Mouse (Mus musculus): ENCODE data around the gene Nt5c3b. TPM values are rescaled to one million over a fixed set of nuclear protein-coding genes. Genes with fewer than 3 reads are reported as not detected.

The Nt5c3b gene
- total RNA-seq, 2 experiments from 2014 or later, result 30.2 to 33.3 TPM

DNA sequence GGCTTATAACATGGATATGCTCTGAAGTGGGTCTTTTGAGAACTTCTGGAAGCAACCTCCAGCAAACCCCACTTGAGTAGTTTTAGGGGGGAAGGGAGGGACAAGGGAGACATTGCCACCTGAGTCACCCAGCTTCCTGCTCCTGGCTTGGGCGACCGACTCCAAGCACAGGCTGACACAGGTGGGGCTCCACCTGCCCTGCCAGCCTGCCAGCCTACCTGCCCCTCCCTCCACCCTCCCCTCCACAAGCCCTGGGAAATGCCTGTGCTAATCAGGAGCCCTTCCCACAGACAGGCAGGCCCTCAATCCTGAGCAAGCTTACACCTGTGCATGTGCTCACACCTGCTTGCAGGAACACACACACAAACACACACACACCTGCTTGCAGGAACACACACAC lies 38.9 kb downstream of the Nt5c3b start:
- intact Hi-C loops (cut with DNase I), result no loop called here
- DNase-seq (ENCODE audit: low spot score), result no peak

DNA sequence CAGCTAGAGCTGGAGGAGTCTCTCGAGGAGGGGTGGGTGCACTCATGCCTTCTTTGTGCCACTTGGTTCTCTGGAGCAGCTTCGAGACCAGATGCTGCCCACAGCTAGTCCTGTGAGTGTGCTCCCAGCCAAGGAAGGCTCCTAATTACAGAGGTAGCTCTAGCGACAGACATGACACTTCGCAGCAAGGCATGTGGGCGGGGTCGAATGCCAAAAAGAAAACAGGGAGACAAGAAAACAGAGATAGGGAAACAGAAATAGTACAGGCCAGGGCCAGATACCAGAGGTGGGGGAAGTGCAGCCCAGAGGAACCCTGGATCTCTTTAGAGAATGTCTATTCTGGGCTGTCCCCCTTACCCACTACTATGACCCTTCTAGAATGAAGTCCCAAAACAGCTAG lies 39.4 kb downstream of the Nt5c3b start:
- DNase-seq (ENCODE audit: low spot score), result peak; percentile 40
- intact Hi-C loops (cut with DNase I), result no loop called here

DNA sequence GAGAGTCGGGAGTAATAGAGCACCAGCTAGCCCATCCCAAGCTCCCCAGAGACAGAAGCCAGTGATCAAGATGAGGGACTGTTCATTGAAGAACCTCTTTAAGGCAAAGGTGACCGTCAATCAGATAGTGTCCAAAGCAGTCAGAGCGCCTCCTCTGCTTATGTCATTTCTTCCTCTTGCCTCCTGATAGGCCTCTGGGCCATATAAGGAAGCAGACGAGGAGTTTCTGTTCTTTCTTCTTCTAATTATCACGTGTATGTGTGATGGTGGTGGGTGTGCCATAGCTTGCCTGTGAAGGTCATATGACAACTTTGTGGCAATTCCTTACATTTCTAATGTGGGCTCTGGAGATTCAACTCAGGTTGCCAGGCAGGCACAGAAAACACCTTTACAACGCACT lies 40.8 kb downstream of the Nt5c3b start:
- no peak for DNase-seq (ENCODE audit: low spot score)
- intact Hi-C loops (cut with DNase I), result no loop called here

DNA sequence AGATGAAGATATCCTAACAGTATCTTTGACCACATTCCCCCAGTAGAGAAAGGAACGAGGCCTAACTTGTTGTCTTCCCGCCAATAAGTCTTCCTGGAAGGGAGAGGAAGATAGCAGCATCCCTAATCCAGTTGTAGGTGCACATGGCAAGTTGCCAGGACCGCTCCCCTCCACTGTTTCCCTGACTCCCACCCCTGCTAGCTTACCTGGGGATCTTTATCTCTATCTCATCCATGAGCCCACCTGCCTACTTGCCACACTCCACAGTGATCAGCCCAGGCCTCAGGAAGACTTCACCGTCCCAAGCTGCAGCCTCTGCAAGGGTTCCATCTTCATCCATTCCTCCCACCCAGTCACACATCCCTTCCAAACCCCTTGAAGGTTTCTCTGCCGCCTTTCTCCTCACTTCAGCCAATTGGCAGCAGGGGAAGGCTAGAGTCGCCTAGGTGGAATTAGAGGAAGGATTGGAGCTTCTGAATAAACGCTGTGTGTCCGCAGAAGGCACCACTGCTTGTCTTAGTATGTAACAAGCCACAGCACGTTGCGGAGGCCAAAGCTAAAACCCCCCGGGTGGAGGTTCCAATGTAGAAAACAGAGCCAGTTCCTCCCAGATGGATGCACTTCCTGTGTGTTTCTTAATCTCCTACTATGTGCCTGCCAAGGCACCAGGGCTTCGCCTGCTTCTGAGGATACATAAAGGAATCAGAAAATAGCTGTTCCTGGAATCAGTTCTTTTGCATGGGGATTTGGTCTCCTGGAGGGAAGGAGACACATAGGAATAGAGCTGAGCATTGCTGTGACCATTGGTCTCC lies 41.7 kb downstream of the Nt5c3b start:
- intact Hi-C loops (cut with DNase I), result no loop called here
- DNase-seq (ENCODE audit: low spot score), result no peak

DNA sequence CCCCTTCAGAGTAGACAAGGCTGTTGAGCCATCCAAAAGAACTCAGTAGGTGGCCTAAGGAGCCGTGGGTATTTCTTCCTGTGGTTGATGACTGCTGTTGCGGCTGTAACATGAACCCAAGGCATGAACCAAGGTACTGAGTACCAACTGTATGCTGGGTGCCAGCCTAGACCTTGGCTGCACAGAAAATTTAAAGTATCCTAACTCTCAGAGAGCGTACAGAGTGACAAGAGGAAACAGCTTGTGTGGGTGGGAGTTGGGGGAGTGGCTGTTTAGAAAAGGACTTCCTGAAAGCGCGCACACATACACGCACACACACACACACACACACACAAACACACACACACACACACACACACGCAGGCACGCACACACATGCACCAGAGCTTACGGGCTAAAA lies 42.3 kb downstream of the Nt5c3b start:
- intact Hi-C loops (cut with DNase I), result no loop called here
- DNase-seq (ENCODE audit: low spot score), result no peak

DNA sequence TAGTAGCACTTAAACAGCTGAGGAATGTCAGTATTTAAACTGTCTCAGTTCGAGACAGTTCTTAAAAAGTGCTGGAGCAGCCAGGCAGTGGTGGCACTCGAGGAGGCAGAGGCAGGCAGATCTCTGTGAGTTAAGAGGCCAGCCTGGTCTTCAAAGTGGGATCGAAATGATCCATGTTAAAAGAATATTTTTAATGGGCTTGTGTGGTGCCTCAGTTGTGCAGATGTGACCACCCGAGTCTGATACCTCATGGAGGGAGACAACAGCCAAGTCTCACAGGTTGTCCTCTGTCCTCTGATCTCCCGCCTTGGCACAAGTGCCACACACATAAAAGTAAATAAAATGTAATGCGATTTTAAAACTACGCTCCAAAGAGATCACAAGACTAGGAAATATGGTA lies 43.1 kb downstream of the Nt5c3b start:
- no peak for DNase-seq (ENCODE audit: low spot score)
- intact Hi-C loops (cut with DNase I), result no loop called here

DNA sequence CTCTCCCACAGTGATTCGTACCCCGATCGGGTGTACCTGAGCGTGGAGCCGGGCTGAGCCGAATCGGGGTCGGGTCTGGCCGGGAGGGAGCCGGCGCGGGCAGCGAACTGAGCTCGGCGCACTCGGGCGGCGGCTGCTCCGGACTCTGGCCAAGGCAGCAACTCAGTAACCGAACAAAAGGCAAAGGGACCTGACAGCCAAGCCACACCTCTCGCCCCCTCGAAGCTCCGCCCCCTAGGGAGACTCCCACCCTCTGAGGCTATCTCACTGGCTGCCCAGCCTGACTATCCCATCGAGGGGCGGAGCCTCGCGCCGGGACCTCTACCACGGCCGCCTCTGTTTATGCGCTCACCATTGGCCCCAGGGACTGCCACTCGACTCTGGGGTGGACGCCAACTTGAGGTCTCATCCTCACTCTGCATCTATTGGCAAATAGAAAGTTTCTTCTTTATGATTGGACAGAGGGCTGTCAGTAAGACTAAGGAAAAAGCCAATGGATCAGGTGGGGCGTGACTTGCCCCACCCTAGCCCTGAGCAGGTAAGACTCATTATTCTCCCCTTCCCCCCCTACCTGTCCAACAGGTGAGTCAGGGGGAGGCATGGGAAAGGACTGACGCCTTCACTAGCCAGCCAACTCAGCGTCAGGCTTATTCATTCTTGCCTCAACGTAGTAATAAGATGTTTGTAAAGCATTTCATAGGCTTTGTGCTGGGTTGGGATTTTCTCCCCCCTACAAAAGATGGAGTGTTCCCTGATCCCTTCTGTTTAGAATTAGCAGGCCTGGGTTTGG lies 43.8 kb downstream of the Nt5c3b start, which contains the start of gene Jup:
Gene Jup (minus strand): TSS at position 164 of the 790 bp plus-strand sequence.
- peak; percentile 100 for DNase-seq (ENCODE audit: low spot score)
- intact Hi-C loops (cut with DNase I), result no loop called here

DNA sequence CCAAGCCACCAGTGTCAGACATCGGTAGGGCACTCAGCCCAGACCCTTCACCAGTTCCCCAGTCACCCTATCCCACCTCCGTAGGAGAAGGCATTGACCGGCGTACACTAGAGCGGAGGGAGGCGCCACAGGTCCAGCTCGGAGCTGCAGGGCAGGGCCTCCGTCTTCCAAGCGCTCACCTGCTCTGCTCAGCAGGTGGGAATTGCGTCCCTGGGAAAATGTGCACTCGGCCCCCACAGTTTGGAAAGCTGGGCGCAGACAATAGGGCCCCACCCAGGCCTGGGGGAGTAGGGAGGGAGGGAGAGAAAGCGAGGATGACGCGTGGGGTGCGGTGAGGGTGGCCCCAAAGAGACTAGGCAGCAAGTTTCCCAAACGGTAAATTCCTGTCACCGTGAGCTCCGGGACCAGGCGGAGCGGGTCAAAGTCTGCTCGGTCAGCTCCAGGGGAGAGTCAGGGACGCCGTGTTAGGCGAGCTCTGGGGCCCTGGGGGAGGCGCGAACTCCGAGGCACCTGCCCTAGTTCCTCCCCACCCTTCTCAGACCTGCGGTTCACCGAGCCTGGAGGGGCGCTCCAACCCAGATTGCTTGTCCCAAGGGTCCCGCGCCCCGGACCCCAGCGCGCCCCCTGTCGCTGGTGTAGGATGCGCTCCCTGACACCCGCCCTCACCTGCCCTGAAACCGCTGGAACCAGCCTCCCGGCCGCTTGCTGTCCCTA lies 44.6 kb downstream of the Nt5c3b start:
- intact Hi-C loops (cut with DNase I), result no loop called here

DNA sequence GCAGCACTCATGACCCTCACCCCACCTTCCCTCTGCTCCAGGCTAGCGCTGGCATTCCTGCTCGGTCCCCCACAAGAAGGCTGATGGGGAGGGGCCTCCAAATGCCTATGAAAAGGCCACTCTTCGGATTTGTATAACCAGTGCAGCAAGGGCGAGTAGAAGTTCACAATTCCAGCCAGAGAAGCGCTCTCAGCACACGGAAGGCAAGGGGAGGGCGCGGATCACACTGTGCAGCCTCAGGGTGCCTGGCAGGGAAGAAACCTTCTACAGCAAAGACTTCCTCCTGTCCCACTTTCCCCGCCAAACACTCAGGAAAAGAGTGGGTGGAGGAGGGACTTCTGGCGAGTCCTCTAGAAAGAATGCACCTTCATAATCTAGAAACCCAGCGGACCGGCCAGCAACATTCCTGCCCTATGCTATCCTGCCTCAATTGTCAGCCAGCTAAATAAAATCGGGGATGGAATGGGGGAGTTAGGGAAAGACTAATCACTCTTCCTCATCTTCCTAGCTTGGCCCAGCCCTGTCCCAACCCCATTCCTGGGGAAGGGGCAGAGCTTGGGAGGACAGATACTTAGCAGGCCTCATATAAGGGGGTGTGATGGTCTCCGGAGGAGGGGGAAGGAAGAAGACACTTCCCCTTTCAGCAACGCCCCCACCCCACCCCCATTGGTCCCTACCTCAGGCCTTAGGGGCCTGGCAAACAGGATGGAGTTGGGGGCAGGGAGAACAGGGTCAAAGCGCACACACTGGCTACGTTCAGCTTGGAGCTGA lies 45.6 kb downstream of the Nt5c3b start:
- intact Hi-C loops (cut with DNase I), result no loop called here
- peak; percentile 35 for DNase-seq (ENCODE audit: low spot score)

More for the DNA sequence above, 44.6 kb downstream of the Nt5c3b start:
- peak; percentile 42 for DNase-seq (ENCODE audit: low spot score)

DNA sequence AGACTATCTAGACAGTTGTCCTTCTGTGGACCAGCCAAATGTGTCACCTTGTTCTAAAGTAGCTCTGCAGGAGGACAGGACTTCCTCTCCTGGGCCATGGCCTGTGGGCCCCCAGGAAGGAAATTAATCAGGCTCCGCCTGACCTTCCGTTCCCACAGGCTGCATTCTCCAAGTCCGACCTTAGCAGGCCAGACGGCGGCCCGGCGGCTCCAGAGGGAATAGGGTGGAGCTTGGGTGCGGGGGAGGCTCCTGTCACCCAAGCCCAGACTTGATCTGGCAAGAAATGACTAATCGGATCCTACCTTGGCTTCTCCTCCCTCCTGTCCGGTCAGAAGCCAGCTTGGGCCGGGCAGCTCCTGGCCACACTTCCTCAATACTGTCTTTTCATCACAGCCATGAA lies 46.4 kb downstream of the Nt5c3b start:
- intact Hi-C loops (cut with DNase I), result no loop called here
- DNase-seq (ENCODE audit: low spot score), result peak; percentile 81

DNA sequence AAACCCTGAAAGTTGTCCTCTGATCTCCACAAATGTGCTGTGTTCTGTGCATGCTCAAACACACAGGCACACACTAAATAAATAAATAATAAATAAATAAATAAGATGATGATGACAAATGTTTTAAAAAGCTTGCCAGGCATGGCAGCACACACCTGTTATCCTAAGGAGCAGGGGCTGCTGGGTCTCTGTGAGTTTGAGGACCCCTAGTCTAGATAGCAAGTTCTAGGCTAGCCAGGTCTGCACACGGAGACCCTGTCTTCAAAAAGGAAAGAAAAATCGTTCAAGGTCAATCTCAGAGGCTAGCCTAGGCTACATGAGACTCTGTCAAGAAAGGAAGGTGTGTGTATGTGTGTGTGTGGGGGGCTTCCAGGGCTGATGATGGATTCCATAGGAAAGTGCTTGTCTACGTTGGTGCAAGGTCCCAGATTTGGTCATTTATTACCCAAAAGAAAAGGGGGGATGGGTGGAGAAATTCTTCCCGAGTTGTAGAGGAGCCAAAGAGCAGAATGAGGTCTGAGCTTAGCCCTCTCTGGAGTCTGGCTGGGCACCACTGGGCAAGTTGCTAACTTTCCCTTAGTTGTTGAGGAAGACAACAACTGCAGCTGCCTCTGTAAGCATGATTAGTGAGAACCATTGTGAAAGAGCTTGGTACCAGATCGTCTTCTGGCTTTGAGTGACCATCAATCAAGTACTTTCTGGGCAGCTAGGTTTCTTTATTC lies 47.1 kb downstream of the Nt5c3b start:
- intact Hi-C loops (cut with DNase I), result no loop called here
- DNase-seq (ENCODE audit: low spot score), result no peak

DNA sequence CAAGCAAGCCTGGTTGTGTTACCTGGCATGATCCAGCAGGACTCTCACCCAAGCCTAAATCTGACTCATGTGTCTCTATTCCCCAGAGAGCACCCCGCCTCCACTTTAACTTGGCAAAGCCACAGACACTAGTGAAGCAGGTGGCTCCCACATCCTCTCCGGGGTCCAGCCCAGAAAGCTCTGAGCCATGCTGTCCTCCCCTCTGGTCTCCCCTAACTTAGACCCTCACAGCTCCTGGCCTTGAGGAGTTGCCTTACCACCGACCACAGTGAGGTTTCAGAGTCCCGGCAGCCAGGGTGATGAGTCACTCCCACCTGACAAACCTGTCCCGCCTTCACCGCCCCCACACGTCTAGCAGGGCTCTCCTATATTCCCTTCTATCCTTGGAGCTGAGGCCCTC lies 47.9 kb downstream of the Nt5c3b start:
- intact Hi-C loops (cut with DNase I), result no loop called here
- no peak for DNase-seq (ENCODE audit: low spot score)

DNA sequence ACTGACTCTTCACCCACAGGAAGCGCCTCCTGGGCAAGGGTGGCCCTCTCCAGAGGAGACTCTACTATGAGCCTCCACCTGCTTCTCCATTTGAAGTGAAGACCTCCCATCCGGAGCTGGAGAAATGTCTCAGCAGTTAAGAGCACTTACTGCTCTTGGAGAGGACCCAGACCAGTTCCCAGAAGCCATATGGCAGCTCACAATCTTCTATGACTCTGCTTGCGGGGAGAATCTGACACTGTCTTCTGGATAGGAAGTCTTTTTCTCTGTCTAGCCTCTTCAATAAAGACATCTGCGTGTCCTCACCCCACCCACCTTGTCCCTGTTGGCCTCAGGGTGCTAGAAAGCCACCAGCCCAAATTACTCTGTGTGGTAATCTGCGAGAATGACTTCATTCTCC lies 48.6 kb downstream of the Nt5c3b start:
- intact Hi-C loops (cut with DNase I), result no loop called here
- no peak for DNase-seq (ENCODE audit: low spot score)

DNA sequence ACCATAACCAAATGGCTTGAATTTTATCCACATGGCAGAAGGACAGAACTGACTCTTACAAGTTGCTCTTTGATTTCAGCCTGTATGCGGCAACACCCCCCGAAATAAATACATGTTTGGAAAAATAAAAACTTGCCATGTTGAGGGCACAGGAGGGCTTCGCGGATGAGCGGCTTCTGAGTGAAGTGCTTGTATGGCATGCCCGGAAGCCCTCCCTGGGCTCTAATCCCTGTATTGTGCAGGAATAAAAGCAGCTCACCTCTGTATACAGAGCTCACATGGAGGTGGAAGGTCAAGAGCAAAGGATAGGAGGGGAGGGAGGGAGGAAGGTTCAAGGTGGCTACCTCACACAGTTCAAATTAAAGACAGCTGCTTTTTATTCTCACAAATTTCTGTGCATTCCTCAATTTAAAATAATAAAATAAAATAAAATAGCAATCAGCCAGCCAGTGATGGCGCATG lies 49.7 kb downstream of the Nt5c3b start:
- no peak for DNase-seq (ENCODE audit: low spot score)
- intact Hi-C loops (cut with DNase I), result loop anchor here (2.0 kb wide), 1 partner anchor 15 kb away; no protein-coding TSS in a partner anchor

DNA sequence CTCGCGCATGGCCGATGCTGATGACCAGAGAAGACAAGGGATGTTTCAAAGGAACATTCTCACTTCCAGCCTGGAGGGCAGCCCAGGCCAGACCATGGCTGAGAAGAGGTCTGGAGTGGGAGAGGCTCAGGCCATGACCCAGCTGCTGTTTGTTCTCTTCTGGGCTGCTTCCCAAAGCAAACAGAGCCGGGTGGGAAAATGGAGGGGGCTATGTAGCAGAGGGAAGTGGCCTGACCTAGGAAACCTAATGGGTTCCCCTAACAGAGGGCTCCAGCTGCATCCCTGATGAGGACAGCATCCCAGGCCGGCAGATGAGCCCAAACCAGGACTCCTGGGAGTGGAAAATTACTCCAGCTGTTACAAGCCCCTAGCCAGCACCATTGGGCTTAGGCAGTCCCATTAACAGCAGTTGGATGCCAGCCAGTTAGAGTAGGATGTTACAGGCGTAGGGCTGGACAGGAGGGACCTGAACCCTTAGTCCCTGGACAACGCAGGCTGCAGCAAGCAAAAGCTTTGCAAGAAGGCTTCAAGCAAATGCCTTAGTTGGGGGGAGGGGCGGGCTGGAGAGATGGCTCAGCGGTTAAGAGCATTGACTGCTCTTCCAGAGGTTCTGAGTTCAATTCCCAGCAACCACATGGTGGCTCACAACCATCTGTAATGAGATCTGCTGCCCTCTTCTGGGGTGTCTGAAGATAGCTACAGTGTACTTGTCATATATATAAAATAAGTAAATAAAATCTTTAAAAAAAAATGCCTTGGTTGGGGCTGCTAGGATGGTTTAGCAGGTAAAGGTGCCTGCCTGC lies 50.3 kb downstream of the Nt5c3b start:
- peak; percentile 91 for DNase-seq (ENCODE audit: low spot score)
- intact Hi-C loops (cut with DNase I), result loop anchor here (2.0 kb wide), 1 partner anchor 14 kb away; no protein-coding TSS in a partner anchor

DNA sequence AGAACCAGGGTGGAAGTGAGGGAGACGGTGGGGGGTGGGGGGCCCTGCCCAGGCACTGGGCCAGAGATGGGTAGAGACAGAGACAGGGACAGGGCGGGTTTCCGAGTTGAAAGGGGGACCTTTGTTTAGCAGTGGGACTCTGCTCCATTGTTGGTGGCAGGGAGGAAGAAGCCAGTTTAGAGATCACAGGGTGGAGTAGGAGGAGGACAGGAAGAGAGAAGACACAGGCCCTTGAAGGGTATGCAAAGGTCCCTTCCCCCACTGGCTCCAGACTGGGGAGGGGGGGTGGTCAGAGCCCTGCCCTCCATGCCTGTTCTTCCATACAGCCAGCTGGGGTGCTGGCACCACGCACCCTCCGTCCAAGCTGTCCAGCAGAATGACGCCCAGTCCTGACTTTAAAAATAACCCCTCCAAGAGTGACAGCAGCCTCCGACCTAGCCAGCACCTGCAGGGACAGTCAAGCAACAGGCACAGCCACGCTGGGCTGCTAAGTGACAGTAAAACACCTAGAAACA lies 51.6 kb downstream of the Nt5c3b start:
- intact Hi-C loops (cut with DNase I), result loop anchor here (2.0 kb wide), 1 partner anchor 13 kb away; no protein-coding TSS in a partner anchor
- peak; percentile 63 for DNase-seq (ENCODE audit: low spot score)

DNA sequence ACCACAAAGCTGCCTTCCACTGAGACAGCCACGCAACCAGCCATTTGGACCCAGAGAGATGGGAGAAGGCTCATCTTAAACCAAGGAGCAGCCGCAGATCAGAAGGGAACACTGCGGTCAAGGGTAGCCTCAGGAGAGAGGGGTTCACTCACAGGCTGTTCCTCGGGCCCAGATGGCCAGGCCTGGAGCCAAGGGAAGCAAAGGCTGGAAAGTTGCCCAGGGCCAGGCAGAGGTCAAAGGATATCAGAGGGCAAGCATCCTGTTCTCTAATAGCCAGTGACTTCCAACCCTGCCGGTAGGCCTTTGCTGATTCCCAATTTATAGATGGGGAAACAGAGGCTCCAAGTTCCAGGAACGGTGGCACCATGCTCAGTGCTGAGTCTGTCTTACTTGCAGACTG lies 53.0 kb downstream of the Nt5c3b start:
- peak; percentile 79 for DNase-seq (ENCODE audit: low spot score)
- intact Hi-C loops (cut with DNase I), result no loop called here

Data from heart, postnatal 25 days (tissue).